Mouse (Mus musculus) liver, adult 2 months (tissue): ENCODE data around the gene Ppp4r2. TPM values are rescaled to one million over a fixed set of nuclear protein-coding genes. Genes with fewer than 3 reads are reported as not detected.

ENCODE experiments used
- DNase-seq: peaks from one replicate; pipeline ENCODE4 v3.0.0-alpha.2; 2011; ENCODE audit warnings: low read depth, low spot score; ENCODE audit errors: extremely low read depth
- H3K27ac ChIP-seq: fragments of 200-500 bp; replicated peaks from 2 replicates; pipeline ENCODE4 v1.5.1; 2012; ENCODE audit warnings: low read depth, mild to moderate bottlenecking, control low read depth, inconsistent platforms, low read length; ENCODE audit not compliant: insufficient read depth
- H3K27me3 ChIP-seq: fragments of 200-500 bp; 2 replicates; pipeline ENCODE4 v1.6.1; 2012; ENCODE audit warnings: mild to moderate bottlenecking, moderate library complexity, low read length, inconsistent platforms; ENCODE audit not compliant: control insufficient read depth, insufficient read depth
- H3K36me3 ChIP-seq: fragments of 200-500 bp; 2 replicates; pipeline ENCODE4 v1.6.1; 2012; ENCODE audit warnings: low read length, inconsistent platforms; ENCODE audit not compliant: control insufficient read depth, insufficient read depth
- H3K4me1 ChIP-seq: fragments of 200-500 bp; 2 replicates; pipeline ENCODE4 v1.6.1; 2011; ENCODE audit warnings: low read length; ENCODE audit not compliant: control insufficient read depth, insufficient read depth
- H3K4me3 ChIP-seq: fragments of 200-500 bp; 2 replicates; pipeline ENCODE4 v1.5.1; 2011; ENCODE audit warnings: low read depth, mild to moderate bottlenecking, control low read depth, low read length, moderate library complexity; ENCODE audit not compliant: insufficient read depth
- H3K79me2 ChIP-seq: fragments of 200-500 bp; 2 replicates; pipeline ENCODE4 v1.6.1; 2012; ENCODE audit warnings: inconsistent platforms, mild to moderate bottlenecking, low read length, moderate library complexity; ENCODE audit not compliant: control insufficient read depth, insufficient read depth
- H3K9ac ChIP-seq: fragments of 200-500 bp; 2 replicates; pipeline ENCODE4 v1.6.1; 2012; ENCODE audit warnings: low read depth, mild to moderate bottlenecking, control low read depth, inconsistent platforms, low read length
- CTCF ChIP-seq: fragments of 200-500 bp; IDR thresholded peaks from 2 replicates; pipeline ENCODE4 v1.5.1; 2011; ENCODE audit warnings: low read depth, low read length, control low read depth
- POLR2A ChIP-seq: fragments of 200-500 bp; IDR thresholded peaks from 2 replicates; pipeline ENCODE4 v1.6.1; 2011; ENCODE audit warnings: low read length, control low read depth; ENCODE audit not compliant: insufficient read depth; ENCODE audit errors: extremely low read depth
- WGBS: fragments of 180-500 bp; shearing (Covaris S2); methylation state at CpG from one replicate; pipeline ENCODE4 v1.1.7; 2018; 5-methylcytosine and 5-hydroxymethylcytosine counted together
- polyA plus RNA-seq: library from polyadenylated mRNA; depleted of rRNA; stranded (reverse); fragments of >200 nt; gene quantifications from 2 replicates; pipeline ENCODE4 v1.2.3, GENCODE M21; 2012
- total RNA-seq: library from RNA; depleted of rRNA; stranded (reverse); fragments of >200 nt; gene quantifications from 2 replicates; pipeline ENCODE4 v1.2.3, GENCODE M21; 2014

Gene Ppp4r2
- total and polyA plus RNA-seq, 2 experiments: 10.6 to 27.4 TPM

GRCm38 (mm10) chr6:100882381-100883213, 49.2 kb downstream of the Ppp4r2 start:
- TF ChIP-seq CTCF (peak; percentile 78), POLR2A (no peak)
- H3K27ac ChIP-seq: no peak overlapping the region
- no peaks in the 10 kb centered on the region for H3K36me3 ChIP-seq
- H3K4me1 ChIP-seq: no peaks in the 10 kb centered on the region
- 4% methylated on average over 15 of the region's 15 CpGs for WGBS
- H3K4me3 ChIP-seq: peak overlapping the region; percentile 35
- no peak overlapping the region for H3K9ac ChIP-seq
- no peaks in the 10 kb centered on the region for H3K79me2 ChIP-seq
- DNase-seq: peak; percentile 82
- H3K27me3 ChIP-seq: no peaks in the 10 kb centered on the region

- H3K36me3 ChIP-seq: no peaks in the 10 kb centered on the region
- no peak overlapping the region for H3K27ac ChIP-seq
- no peaks in the 10 kb centered on the region for H3K4me1 ChIP-seq
- TF ChIP-seq POLR2A (no peak), CTCF (0 out of 2 replicates have a peak, but pooled peaks have one; percentile 11)
- no peak overlapping the region for H3K4me3 ChIP-seq
- H3K27me3 ChIP-seq: no peaks in the 10 kb centered on the region
- no peak overlapping the region for H3K9ac ChIP-seq
- no peaks in the 10 kb centered on the region for H3K79me2 ChIP-seq
- 64% methylated on average over 13 of the region's 13 CpGs for WGBS
- DNase-seq: peak; percentile 39
These were observed 49.8 kb downstream of the Ppp4r2 start for GRCm38 (mm10) chr6:100883233-100883632.

- no peak overlapping the region for H3K27ac ChIP-seq
- no peak overlapping the region for H3K4me3 ChIP-seq
- no peaks in the 10 kb centered on the region for H3K79me2 ChIP-seq
- DNase-seq: no peak
- H3K36me3 ChIP-seq: no peaks in the 10 kb centered on the region
- no peaks in the 10 kb centered on the region for H3K4me1 ChIP-seq
- no peak overlapping the region for H3K9ac ChIP-seq
- 91% methylated on average over 12 of the region's 12 CpGs for WGBS
- TF ChIP-seq POLR2A: no peak
- no peak for TF ChIP-seq CTCF
- H3K27me3 ChIP-seq: no peaks in the 10 kb centered on the region
These were observed 51.3 kb downstream of the Ppp4r2 start for GRCm38 (mm10) chr6:100884594-100885225.

- no peaks in the 10 kb centered on the region for H3K79me2 ChIP-seq
These were observed 52.0 kb downstream of the Ppp4r2 start for GRCm38 (mm10) chr6:100885376-100885775.

GRCm38 (mm10) chr6:100887012-100887411, 53.6 kb downstream of the Ppp4r2 start:
- Histone ChIP-seq H3K27me3 (no peaks in the 10 kb centered on the region), H3K4me3 (no peak overlapping the region), H3K27ac (no peak overlapping the region), H3K79me2 (no peaks in the 10 kb centered on the region), H3K9ac (no peak overlapping the region), H3K36me3 (no peaks in the 10 kb centered on the region), H3K4me1 (no peaks in the 10 kb centered on the region)
- TF ChIP-seq POLR2A: no peak
- TF ChIP-seq CTCF: no peak
- no peak for DNase-seq
- WGBS: 86% methylated on average over 9 of the region's 9 CpGs

More at GRCm38 (mm10) chr6:100885376-100885775, 52.0 kb downstream of the Ppp4r2 start:
- no peaks in the 10 kb centered on the region for H3K4me1 ChIP-seq
- no peak overlapping the region for H3K4me3 ChIP-seq
- H3K9ac ChIP-seq: no peak overlapping the region
- no peaks in the 10 kb centered on the region for H3K36me3 ChIP-seq
- TF ChIP-seq POLR2A (no peak), CTCF (no peak)
- H3K27ac ChIP-seq: no peak overlapping the region
- no peak for DNase-seq
- no peaks in the 10 kb centered on the region for H3K27me3 ChIP-seq
- WGBS: 70% methylated on average over 7 of the region's 7 CpGs
